Mouse (Mus musculus): ENCODE measurements around the gene Btn2a2. TPM values are rescaled to one million over a fixed set of nuclear protein-coding genes. Genes with fewer than 3 reads are reported as not detected.

The Btn2a2 gene
- polyA plus RNA-seq, 1 experiment from 2014 or later, result 0.14 TPM

DNA sequence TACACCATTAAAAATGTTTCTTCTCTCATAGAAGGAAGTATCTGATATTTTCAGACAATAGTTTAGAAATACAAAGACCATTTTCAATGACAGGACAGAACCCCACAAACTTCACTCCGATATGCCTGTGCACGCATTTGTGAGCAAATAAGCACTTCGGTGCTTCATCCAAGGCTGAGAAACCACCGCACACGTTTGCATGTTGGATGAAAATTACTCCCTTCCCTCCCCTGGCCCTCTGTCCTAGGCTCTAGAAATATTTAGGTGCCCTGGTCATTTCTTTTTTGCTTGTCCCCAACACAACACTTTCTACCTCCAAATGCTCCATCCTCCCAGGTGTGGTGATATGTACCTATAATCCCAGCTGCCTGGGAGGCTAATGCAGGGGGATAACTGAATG is 12.9 kb upstream of the Btn2a2 start:
- 26% methylated on average over 5 of the region's 5 CpGs for WGBS
- H3K4me1 ChIP-seq (ENCODE audit: control insufficient read depth, insufficient read depth, low read depth, low read length), result peaks cover 3% of the 10 kb centered on the region

GRCm38 (mm10) chr13:23500424-23501200 is 12.0 kb upstream of the Btn2a2 start:
- Histone ChIP-seq H3K36me3 (ENCODE audit: control insufficient read depth, insufficient read depth, low read length) (no peaks in the 10 kb centered on the region), H3K4me1 (ENCODE audit: control insufficient read depth, insufficient read depth, low read depth, low read length) (peaks cover 3% of the 10 kb centered on the region), H3K9ac (ENCODE audit: low read depth, low read length) (no peak overlapping the region), H3K4me3 (ENCODE audit: low read length) (no peak overlapping the region), H3K9me3 (ENCODE audit: control insufficient read depth, low read length) (no peaks in the 10 kb centered on the region), H3K27ac (ENCODE audit: low read depth, low read length) (no peak overlapping the region), H3K4me2 (ENCODE audit: low read length) (peak overlapping the region; percentile 15; the same call in 1 of the 2 replicates), H3K27me3 (replicated peaks; ENCODE audit: control insufficient read depth, insufficient read depth, low read length) (no peaks in the 10 kb centered on the region)
- 2% methylated on average over 17 of the region's 17 CpGs for WGBS
- ATAC-seq, result peak; percentile 55; the same call in 1 of the 2 replicates

More for the DNA sequence above, 12.9 kb upstream of the Btn2a2 start:
- no peak for ATAC-seq
- no peak overlapping the region for H3K4me3 ChIP-seq (ENCODE audit: low read length)
- no peak overlapping the region for H3K27ac ChIP-seq (ENCODE audit: low read depth, low read length)
- H3K9ac ChIP-seq (ENCODE audit: low read depth, low read length), result no peak overlapping the region
- H3K4me2 ChIP-seq (ENCODE audit: low read length), result peak overlapping the region; percentile 0; the same call in 1 of the 2 replicates
- H3K27me3 ChIP-seq (replicated peaks; ENCODE audit: control insufficient read depth, insufficient read depth, low read length), result no peaks in the 10 kb centered on the region
- H3K9me3 ChIP-seq (ENCODE audit: control insufficient read depth, low read length), result no peaks in the 10 kb centered on the region
- H3K36me3 ChIP-seq (ENCODE audit: control insufficient read depth, insufficient read depth, low read length), result no peaks in the 10 kb centered on the region

- no peaks in the 10 kb centered on the region for H3K27me3 ChIP-seq (replicated peaks; ENCODE audit: control insufficient read depth, insufficient read depth, low read length)
- no peaks in the 10 kb centered on the region for H3K36me3 ChIP-seq (ENCODE audit: control insufficient read depth, insufficient read depth, low read length)
- no peaks in the 10 kb centered on the region for H3K4me1 ChIP-seq (ENCODE audit: control insufficient read depth, insufficient read depth, low read depth, low read length)
- H3K4me2 ChIP-seq (ENCODE audit: low read length), result no peak overlapping the region
- no peak for ATAC-seq
- no peaks in the 10 kb centered on the region for H3K9me3 ChIP-seq (ENCODE audit: control insufficient read depth, low read length)
- H3K9ac ChIP-seq (ENCODE audit: low read depth, low read length), result no peak overlapping the region
- WGBS, result 11% methylated on average over 7 of the region's 7 CpGs
- no peak overlapping the region for H3K4me3 ChIP-seq (ENCODE audit: low read length)
- H3K27ac ChIP-seq (ENCODE audit: low read depth, low read length), result no peak overlapping the region
Observed at GRCm38 (mm10) chr13:23499943-23500342, 11.3 kb upstream of the Btn2a2 start.

- H3K27ac ChIP-seq (ENCODE audit: low read depth, low read length), result no peak overlapping the region
- H3K9me3 ChIP-seq (ENCODE audit: control insufficient read depth, low read length), result no peaks in the 10 kb centered on the region
- H3K4me1 ChIP-seq (ENCODE audit: control insufficient read depth, insufficient read depth, low read depth, low read length), result no peaks in the 10 kb centered on the region
- peak overlapping the region; percentile 29 for H3K4me3 ChIP-seq (ENCODE audit: low read length)
- H3K9ac ChIP-seq (ENCODE audit: low read depth, low read length), result no peak overlapping the region
- no peaks in the 10 kb centered on the region for H3K27me3 ChIP-seq (replicated peaks; ENCODE audit: control insufficient read depth, insufficient read depth, low read length)
- WGBS, result 6% methylated on average over 10 of the region's 10 CpGs
- peak overlapping the region; percentile 50 for H3K4me2 ChIP-seq (ENCODE audit: low read length)
- no peaks in the 10 kb centered on the region for H3K36me3 ChIP-seq (ENCODE audit: control insufficient read depth, insufficient read depth, low read length)
- no peak for ATAC-seq
Observed at GRCm38 (mm10) chr13:23498653-23499052, 10.0 kb upstream of the Btn2a2 start.

GRCm38 (mm10) chr13:23497656-23498321 is 9.1 kb upstream of the Btn2a2 start:
- H3K4me3 ChIP-seq (ENCODE audit: low read length), result peak overlapping the region; percentile 29
- no peaks in the 10 kb centered on the region for H3K9me3 ChIP-seq (ENCODE audit: control insufficient read depth, low read length)
- H3K36me3 ChIP-seq (ENCODE audit: control insufficient read depth, insufficient read depth, low read length), result no peaks in the 10 kb centered on the region
- no peak overlapping the region for H3K9ac ChIP-seq (ENCODE audit: low read depth, low read length)
- no peaks in the 10 kb centered on the region for H3K4me1 ChIP-seq (ENCODE audit: control insufficient read depth, insufficient read depth, low read depth, low read length)
- H3K27me3 ChIP-seq (replicated peaks; ENCODE audit: control insufficient read depth, insufficient read depth, low read length), result no peaks in the 10 kb centered on the region
- peak overlapping the region; percentile 50 for H3K4me2 ChIP-seq (ENCODE audit: low read length)
- ATAC-seq, result no peak
- H3K27ac ChIP-seq (ENCODE audit: low read depth, low read length), result no peak overlapping the region
- 5% methylated on average over 19 of the region's 19 CpGs for WGBS

DNA sequence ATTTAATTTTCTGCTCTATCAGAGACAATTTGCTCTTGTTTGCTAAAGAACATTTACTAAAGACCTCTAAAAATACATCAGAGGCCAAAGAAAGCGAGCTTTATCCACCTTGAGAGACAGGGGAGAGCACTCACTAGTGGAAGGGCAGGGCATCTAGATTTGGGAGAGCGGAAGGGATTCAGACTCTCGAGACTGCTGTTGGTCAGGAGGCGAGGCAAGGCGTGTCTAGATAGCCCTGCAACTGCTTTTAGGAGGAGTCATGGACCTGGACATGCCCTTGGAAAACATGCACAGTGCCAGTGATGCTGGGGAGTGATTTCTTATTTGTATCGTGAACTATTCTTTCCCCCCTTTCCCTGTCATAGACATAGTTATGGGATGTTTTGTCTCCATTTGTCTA is 6.9 kb upstream of the Btn2a2 start:
- Histone ChIP-seq H3K27me3 (replicated peaks; ENCODE audit: control insufficient read depth, insufficient read depth, low read length) (no peaks in the 10 kb centered on the region), H3K9me3 (ENCODE audit: control insufficient read depth, low read length) (no peaks in the 10 kb centered on the region), H3K4me1 (ENCODE audit: control insufficient read depth, insufficient read depth, low read depth, low read length) (no peaks in the 10 kb centered on the region), H3K36me3 (ENCODE audit: control insufficient read depth, insufficient read depth, low read length) (no peaks in the 10 kb centered on the region), H3K4me2 (ENCODE audit: low read length) (no peak overlapping the region), H3K9ac (ENCODE audit: low read depth, low read length) (no peak overlapping the region), H3K27ac (ENCODE audit: low read depth, low read length) (no peak overlapping the region), H3K4me3 (ENCODE audit: low read length) (no peak overlapping the region)
- WGBS, result 80% methylated on average over 6 of the region's 6 CpGs
- no peak for ATAC-seq

- Histone ChIP-seq H3K4me3 (ENCODE audit: low read length) (peak overlapping the region; percentile 32), H3K36me3 (ENCODE audit: control insufficient read depth, insufficient read depth, low read length) (no peaks in the 10 kb centered on the region), H3K27ac (ENCODE audit: low read depth, low read length) (no peak overlapping the region), H3K27me3 (replicated peaks; ENCODE audit: control insufficient read depth, insufficient read depth, low read length) (no peaks in the 10 kb centered on the region), H3K4me2 (ENCODE audit: low read length) (peak overlapping the region; percentile 54), H3K9me3 (ENCODE audit: control insufficient read depth, low read length) (no peaks in the 10 kb centered on the region), H3K4me1 (ENCODE audit: control insufficient read depth, insufficient read depth, low read depth, low read length) (peaks cover 2% of the 10 kb centered on the region; the same call in 1 of the 2 replicates), H3K9ac (ENCODE audit: low read depth, low read length) (peak overlapping the region; percentile 13; the same call in 1 of the 2 replicates)
- WGBS, result 1% methylated on average over 14 of the region's 14 CpGs
- no peak for ATAC-seq
Observed at GRCm38 (mm10) chr13:23491990-23492389, 3.3 kb upstream of the Btn2a2 start.

- 19% methylated on average over 1 of the region's 1 CpGs for WGBS
- no peak for ATAC-seq
Observed at GRCm38 (mm10) chr13:23491263-23491662, 2.6 kb upstream of the Btn2a2 start.

DNA sequence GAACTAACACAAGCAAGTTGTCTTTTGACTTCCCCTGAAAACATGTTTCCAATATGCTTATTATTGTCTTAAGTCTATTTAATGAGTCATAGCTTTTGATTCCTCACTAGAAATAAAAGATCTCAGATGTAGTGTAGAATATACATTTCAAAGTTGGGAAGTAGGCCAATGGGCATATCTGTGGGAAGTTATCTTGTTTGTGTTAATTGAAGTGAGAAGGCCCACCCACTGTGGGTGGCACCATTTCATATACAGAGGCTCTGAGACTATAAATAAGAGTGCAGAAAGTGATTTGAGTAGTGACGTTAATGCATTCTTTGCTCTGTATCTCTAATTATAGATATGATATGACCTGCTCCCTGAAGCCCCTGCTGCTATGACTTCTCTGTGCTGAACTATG is 2.2 kb upstream of the Btn2a2 start:
- no peak overlapping the region for H3K4me2 ChIP-seq (ENCODE audit: low read length)
- ATAC-seq, result no peak
- H3K9me3 ChIP-seq (ENCODE audit: control insufficient read depth, low read length), result no peaks in the 10 kb centered on the region
- H3K27ac ChIP-seq (ENCODE audit: low read depth, low read length), result no peak overlapping the region
- peaks cover 2% of the 10 kb centered on the region; the same call in 1 of the 2 replicates for H3K4me1 ChIP-seq (ENCODE audit: control insufficient read depth, insufficient read depth, low read depth, low read length)
- H3K36me3 ChIP-seq (ENCODE audit: control insufficient read depth, insufficient read depth, low read length), result no peaks in the 10 kb centered on the region
- 54% methylated on average over 1 of the region's 1 CpGs for WGBS
- no peak overlapping the region for H3K4me3 ChIP-seq (ENCODE audit: low read length)
- H3K9ac ChIP-seq (ENCODE audit: low read depth, low read length), result no peak overlapping the region
- no peaks in the 10 kb centered on the region for H3K27me3 ChIP-seq (replicated peaks; ENCODE audit: control insufficient read depth, insufficient read depth, low read length)

More at GRCm38 (mm10) chr13:23491263-23491662, 2.6 kb upstream of the Btn2a2 start:
- Histone ChIP-seq H3K9ac (ENCODE audit: low read depth, low read length) (no peak overlapping the region), H3K4me1 (ENCODE audit: control insufficient read depth, insufficient read depth, low read depth, low read length) (peaks cover 2% of the 10 kb centered on the region; the same call in 1 of the 2 replicates), H3K4me2 (ENCODE audit: low read length) (no peak overlapping the region), H3K36me3 (ENCODE audit: control insufficient read depth, insufficient read depth, low read length) (no peaks in the 10 kb centered on the region), H3K9me3 (ENCODE audit: control insufficient read depth, low read length) (no peaks in the 10 kb centered on the region), H3K27me3 (replicated peaks; ENCODE audit: control insufficient read depth, insufficient read depth, low read length) (no peaks in the 10 kb centered on the region), H3K27ac (ENCODE audit: low read depth, low read length) (no peak overlapping the region), H3K4me3 (ENCODE audit: low read length) (no peak overlapping the region)

Data from hindbrain, embryonic 16.5 days (tissue).